Mouse (Mus musculus) c-Kit-negative CD71-positive TER-119-positive erythroid progenitor cells, embryonic 14.5 days (primary cell): ENCODE measurements around the gene Hmgcll1.

Source experiments
- DNase-seq: peaks from one replicate; pipeline ENCODE4 v3.0.0-alpha.2; 2013; ENCODE audit warnings: low read depth, low spot score

Hmgcll1 gene

DNA sequence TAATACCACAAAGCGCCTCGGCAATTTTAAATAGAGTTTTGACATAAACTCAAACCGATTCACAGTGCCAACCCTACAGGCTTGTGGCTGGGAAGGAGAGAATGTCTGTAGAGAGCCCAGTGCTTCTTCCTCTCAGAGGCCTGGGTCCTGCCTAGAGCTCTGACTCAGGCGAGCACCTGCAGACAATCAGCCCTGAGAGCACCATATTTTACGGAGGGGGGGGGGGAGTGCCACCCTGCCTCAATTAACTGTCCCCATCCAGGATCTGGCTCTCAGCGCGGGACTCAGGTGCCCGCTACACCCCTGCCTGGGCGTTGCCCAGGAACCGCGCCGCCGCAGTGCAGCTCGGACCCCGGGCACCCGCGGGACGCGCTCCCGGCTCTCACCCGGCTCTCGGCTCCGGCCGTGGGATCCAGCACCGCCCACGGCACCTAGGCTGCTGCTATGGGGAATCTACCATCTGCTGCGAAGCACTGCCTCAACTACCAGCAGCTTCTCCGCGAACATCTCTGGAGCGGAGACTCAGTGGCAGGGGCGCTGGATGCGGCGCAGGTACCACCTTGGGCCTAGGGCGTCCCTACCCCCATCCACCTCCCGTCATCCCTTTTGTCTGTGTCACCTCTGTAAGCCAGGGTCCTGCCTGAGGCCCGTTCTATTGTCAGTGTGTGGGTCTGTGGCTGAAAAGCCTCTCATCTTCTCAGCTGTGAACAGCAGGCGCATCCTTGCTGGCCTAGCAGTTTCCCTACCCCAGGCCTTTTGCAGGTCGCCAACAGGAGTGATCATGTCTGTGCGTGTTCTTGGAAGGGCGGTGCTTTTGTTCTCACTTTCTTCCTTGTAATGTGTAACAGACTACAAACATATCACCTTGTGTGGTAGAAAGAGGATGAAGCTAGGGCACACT is at the start of gene Hmgcll1:
Gene Hmgcll1 (plus strand): TSS at position 225 of the 901 bp plus-strand sequence.
- no peak for DNase-seq

DNA sequence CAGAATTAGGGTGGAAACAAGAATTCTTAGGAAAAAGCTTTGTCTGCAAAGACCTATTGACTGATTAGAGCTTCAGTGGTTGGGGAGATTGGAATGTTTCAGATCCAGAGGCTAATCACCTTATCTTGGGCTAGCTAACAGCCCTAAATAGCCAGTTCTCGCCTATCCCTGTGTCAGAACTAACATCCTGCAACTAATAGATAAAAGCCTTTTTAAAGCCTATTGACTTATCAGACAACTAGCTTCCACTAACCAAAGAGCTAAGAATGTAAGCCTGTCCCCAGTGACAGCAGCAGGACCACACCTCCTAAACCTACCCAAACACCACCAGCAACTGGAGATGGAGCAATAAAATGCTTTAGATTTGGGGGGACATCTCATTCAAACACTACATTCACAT is 34.6 kb upstream of the Hmgcll1 start:
- DNase-seq = no peak

DNA sequence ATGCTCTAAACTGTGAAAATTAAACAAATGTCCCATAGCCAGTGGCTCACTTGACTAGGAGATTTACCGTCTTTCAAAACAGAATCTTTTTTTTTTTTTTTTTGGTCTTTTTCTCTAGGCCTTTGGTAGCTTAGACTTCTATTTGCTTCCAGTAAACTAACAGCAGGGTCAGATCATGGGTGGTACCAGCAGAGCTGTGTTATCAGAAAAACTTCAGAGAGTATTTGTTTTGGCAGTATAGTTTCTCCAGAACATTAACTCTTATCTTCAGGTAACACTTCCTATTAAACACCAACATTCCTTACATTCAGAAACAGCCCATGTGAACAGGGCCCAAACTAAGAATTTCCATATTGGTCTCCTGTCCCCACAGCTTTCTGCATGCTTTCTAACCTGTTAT is 33.5 kb upstream of the Hmgcll1 start:
- no peak for DNase-seq

DNA sequence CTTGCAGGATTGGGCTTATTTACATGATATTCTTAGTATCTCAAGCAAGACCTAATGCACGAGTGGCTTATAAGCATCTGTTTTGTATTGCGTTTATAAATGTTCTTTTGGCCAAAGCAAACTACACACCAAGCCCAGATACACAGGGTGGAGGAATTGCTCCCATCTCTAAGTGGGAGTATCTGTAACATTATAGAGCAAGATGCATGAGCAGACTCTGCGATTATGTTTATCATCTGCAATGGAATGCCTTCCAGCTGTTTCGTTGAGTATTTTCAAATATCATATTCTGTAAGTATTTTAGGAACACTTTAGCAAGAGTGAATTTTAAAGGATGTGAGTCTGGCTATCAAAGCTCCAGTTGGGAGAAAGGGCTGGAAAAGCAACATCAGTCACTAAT is 25.2 kb upstream of the Hmgcll1 start:
- DNase-seq = no peak

DNA sequence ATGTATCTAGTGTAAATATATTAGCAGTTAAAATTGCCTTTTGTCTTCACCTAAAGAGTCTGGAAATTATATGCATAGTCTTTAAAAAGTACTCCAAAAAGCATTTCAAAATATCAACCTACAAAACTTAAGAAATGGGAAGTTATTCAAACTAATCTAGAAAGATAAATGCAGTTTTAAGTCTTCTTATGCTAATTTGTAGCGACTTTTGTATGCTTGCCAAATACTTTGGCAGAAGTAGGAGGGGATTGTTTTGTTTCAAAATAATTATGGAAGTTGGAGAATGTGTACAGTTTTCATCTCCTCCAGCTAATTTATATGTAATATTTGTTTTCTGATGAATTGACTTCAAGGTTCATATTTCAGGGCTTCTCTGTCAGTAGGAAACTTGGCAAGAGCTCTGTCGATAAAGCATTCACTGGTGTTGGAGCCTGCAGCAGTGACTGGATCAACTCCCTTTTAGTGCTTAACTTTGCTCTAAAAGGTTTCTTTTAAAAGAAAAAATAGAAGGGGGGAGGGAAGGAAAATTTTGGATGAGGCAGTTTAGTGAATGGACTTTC is 15.8 kb upstream of the Hmgcll1 start:
- no peak for DNase-seq

DNA sequence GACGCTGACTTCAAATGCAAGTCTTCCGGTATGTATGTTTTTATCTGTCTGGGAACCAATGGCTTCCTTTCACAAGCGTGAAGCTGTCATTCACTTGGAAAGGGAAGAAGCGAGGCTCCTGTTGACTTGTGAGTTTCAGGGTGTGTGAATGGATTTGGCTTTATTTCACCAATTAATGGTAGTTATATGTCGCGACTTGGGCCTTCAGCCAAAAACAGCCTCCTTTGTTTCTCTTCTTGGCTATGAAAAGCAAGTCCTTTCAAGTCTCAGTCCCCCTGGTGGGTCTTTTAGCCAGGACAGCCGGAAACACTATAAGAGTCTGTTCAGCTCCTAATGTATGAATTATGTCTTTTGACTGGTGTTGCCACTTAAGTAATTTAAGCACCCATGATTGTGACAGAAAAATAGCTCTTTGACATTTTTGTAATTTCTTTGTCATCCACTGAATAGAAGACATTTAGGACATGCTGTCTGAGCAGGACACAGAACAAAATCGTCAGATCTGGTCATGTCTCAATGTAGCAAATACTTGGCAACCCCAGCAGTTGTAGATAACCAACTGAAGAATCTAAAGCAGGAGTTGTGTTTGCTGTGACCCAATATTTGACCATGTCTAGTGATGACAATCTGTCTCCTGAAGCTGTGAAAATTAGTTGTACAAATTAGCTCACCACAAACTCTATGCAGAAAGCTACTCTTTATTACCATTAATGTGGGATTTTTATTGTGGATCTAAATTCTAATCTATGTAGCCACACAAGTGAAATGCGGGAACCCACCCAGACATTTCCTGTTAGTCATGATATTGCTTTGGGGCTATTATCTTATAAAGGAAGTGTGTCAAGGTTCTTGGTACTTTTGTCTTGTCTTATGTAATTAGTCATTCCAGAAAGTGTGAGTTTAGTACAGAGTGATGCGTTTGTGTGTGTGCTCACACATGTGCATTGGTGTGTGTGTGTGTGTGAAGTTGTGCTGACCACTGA is 13.5 kb upstream of the Hmgcll1 start:
- DNase-seq = no peak

DNA sequence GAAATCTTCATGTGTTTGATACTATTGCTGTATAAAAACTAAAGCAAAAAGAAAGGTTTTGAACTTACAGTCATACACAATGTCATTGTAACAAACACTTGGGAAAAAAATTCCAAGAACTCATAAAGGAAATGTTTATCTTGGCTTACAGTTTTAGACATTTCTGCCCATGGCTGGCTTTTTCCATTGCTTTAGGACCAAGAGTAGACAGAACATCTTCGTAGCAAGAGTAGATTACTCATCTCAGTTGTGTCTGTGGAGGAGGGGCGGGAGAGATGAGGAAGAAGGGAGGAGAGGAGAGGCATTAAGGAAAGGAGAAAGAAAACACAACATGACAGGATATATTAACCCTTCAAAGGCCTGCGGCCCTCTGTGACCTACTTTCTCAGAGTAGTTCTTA is 11.6 kb upstream of the Hmgcll1 start:
- DNase-seq = no peak

DNA sequence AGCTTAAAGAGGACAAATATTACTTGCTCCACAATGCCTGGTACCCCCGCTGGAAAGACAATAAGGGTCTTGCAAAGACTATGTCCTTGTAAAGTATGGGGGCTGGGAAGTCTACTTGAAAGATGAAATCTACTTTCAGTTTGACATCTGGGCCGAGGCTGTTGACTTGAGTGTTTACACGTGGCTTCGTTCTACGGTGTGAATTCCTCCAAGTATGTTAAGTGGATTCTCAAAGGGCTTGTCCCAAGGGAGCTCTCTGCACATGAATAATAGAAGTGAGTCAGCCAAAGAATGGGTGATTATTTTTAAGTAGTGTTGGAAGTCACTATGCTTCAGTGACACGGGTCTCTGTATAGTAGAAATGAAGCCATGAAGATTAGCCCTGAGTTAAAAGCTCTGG is 11.0 kb upstream of the Hmgcll1 start:
- DNase-seq = no peak

DNA sequence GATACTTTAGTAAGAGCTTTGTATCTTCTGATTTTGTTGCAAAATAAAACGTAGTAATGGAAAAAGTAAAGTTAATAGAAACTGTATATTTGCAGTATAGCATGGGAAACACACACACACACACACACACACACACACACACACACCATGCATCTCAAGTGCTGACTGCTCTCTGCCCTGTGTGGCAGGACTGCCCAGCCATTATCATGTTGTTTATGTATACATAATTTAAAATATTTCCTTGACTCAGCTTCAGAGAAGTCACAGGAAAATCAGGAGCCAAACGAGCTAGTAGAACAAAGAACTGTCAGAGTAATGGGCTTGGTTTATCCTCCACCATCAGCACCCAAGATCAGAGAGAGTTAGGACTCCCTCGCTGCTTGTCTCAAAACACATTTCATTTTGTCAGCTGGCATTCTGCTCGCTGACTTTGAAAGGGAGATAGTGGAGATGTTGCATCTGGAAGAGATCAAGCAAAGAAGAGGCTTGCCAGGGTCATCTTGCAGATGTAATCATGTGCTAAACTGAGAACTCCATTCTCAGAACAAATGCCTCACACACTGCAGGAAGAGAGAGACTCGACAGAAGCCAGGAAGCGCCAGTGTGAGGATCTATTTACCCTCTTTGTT is 7.2 kb upstream of the Hmgcll1 start:
- no peak for DNase-seq

DNA sequence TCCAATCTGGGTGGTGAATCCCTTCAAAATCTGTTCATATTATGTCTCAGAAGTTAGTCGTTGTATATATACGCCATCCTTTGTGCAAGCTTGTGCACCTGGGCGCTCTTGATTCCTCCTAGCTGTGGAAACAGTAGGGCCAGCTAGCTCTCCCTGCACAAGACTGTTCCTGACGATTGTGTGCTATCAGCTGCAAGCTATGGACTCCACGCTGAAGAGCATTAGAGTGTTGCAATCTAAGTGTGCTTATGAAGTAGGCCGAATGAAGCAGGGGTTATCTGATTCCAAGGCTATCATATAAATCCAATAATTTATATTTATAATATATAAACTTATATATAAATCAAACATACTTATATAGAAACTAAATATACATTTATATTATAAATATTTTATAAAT is 866 bp upstream of the Hmgcll1 start:
- DNase-seq = no peak

DNA sequence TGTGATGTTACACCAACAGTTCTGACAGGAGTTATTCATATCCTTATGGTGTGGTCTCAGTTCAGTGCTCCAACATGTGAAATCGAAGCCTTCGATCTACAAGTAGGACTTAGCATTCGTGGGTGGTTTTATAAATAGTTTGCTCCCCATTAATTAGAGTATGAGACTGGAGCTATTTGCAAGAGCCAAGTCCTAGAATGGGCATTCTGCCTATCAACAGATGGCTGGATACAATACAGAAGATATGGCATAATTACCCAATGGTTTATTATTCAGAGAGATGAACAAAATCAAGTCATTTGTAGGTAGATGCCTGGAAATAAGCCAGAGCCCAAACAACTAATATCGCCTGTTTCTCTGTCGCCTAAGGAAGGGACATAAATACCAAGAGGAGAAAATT is 1.3 kb downstream of the Hmgcll1 start:
- no peak for DNase-seq

DNA sequence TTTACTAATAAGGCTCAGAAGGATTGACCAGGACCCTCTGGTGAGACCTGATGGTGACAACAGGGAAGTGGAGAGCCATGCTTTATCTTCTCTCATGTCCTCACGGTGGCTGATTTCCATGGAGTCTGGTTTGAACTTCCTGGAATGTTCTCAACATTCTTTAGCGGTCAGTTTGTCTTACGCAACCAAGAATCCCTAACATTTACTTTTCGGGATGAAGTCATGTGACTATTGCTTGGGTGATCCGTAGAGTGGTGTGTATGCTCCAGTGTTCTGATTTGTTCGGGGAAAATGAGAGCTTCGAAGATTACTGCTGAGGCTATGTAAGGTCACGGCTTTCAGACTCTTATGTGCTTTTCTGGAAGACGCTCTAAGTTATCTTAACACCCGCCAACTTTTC is 1.9 kb downstream of the Hmgcll1 start:
- DNase-seq = no peak

DNA sequence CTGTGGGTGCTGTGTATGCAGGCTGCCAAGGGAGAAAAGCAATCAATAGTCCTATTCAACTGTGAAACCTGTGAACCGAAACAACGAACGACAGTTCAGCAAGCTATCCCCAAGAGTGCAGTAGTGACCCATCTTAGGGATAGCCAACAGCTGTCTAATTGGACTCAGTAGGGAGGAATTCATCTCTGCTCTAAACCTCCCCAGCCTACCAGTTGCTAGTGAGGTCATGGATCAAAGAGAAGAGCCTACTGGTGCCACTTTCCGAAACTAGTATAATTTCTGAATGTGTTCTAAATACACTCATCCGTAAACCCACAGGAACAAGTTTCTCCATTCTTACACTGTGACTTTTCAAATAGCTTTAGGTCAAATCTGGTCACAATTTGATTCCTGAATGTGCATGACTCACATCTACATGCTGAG is 8.9 kb downstream of the Hmgcll1 start:
- no peak for DNase-seq

DNA sequence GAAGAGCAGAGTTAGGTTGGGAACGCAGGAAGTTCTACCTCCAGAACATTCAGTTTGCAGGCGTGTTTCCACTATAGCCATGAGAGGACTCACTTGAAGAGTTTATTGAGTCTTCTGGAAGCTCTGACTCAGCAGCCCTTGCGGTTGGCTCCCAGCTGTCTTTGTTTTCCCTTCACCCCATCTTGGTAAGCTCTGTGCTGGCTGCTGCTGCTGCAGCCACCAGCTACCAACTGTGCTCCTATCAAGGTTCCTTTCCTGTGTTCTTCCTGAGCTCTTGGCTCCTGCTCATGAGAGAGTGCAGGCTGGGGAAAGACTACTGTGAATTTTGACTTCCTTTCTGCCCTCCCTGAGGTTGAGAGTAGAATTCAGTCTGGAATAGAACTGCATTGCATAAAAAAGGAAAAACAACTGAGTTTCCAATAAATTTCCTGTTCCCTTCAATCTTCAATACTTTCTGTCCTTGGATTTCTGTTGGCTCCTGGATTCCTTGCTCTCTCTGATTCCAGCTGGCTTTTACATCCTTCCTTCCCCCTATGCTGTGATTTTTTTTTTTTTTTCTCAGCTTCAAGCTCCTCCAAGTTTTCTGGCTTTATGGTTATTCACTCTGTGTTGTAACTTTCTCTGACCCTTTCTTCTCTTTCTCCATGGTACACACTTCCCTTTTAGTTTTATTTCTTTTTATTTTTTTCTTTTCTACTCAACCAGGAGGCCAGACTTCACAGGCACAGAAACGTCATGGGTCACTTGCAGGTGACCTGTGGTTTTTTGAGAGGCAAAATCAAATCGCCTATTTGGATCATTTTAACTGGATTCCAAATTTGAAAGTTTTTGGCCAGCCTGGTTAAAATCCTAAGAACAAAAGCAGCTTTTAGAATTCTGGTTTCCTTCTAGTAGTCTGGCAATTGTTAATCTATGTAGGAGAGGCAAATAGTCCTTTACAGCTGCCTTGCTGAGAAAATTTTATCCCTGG is 9.9 kb downstream of the Hmgcll1 start:
- DNase-seq = no peak

DNA sequence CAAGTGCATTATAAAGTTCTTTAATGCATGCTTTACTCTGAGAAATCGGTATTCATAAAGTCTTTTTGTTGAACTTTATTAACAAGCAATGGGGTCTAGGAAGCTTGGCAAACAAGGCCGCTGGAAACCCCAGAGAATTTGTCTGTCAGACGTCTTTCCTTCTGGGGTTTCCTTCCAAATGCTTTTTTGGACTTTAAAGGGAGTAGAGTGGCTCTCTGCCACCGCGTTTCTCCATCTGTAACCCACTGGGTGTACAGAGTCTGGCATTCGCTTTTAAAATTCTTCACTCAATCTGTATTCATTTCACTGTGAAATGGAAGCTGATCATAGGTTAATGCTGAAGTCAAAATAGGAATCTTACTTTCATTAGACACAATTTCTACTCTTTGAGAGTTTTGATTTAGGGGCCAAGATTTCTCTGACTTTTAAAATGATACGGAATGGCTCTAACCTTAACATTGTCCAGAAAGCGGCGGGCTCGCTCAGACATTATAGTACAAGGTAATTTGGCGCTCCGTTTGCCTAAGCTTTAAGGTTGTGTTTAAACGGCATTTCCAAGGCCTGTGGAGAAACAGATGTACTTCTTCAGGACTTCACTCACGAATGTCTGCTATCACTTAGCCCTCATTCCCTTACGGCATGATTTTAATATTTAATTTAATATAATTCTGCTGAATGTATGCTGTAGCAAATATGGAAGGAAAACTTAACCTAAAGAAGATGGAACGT is 15.0 kb downstream of the Hmgcll1 start:
- no peak for DNase-seq

DNA sequence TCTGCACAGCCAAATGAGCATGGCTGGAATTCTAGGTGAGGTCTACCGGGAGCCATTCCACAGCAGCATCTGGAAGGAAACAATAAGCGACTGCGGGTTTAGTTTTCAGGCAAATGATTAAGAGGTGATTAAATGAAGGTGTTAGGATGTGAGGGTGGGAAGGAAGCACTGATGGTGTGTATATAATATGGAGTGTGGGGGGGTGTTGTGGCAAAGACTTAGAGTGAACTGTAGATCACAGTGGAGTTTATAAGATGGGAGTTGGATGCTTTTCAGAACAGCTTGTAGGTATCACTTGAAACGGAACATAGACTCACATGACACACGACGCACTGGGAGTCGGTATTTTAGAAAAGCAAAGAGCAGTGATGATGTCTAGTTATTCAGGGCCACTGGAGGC is 20.4 kb downstream of the Hmgcll1 start:
- DNase-seq = no peak

DNA sequence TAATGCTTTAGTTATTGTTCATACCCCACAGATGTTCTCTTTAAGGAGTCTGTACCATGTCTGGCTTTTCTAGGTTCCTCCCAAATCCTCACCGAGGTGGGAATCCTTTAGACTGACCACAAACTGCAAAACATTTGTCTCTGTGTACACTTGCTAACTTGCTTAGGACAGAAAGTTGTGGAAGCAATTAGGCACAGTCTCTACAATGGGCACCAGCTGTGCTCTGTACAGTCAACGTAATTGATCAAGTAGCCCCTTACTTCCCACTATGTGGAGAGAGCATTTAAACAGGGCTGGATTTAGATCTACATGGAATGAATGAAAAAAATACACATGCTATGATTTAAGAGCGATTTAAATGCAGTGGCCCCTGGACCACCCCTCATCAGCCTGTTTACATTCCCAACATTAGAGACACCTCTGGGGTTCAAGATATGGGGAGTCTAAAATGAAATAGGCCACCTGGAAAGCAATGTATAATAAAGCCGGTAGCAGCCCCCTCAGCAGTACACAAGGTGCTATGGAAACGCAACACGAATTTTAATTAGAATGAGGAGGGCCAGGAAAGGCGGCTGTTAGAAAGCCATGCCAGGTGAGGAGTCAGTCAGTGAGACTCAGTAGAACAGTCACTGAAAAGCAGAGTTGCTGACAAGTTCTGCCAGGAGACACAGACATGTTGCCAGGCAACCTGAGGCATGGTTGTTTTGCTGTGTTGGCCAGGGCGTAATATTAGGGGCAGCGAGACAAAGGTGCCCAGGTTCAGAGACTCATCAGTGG is 23.9 kb downstream of the Hmgcll1 start:
- no peak for DNase-seq

DNA sequence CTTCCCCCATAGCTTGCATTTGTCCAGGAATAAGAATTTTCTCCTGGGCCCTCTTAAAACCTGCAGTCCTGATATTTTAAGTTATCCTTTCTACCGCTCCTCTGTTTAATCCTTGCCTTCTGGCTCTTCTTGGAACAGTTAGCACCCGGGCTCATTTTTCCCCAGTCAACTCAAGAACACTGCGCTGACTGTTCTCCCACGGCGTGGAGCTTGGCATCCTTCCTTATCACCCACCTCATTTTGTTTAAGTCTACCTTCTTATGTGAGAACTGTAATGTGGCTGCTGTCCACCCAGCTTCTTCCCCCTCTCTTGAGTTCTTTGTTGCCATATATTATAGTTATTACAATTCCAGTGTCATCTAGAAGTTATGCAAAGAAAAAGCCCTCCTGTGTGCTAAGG is 25.1 kb downstream of the Hmgcll1 start:
- DNase-seq = no peak

DNA sequence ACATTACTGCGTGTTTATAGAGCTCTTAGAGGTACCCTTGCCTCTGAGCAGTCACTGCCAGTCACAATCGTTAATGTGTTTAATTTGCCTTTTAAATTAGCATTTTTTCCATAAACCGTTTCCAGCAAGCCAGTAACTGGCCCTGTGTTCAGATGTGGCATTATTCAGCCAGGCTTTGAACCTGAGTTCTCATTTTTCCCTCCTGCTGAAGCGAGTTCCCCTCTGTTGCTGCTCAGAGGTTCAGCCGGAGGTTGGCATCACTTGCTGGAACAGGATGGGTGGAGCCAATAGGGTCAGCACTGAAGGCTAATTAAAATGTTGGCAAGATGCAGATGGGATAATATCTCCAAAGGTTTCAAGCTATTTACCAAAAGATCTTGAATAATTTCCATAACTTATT is 28.7 kb downstream of the Hmgcll1 start:
- no peak for DNase-seq
